Mouse (Mus musculus) lung, postnatal 0 days (tissue): Measurements from ENCODE around the gene Spsb2.

Source experiments
- CTCF ChIP-seq: IDR thresholded peaks from 2 replicates; pipeline ENCODE4 v1.5.1; 2016; ENCODE audit warnings: antibody characterized with exemption, mild to moderate bottlenecking
- EP300 ChIP-seq: IDR thresholded peaks from 2 replicates; pipeline ENCODE4 v1.6.1; 2016; ENCODE audit warnings: antibody characterized with exemption, mild to moderate bottlenecking, control low read depth

GRCm38 (mm10) chr6:124856916-124857839 lies 48.7 kb downstream of the Spsb2 start, which contains the start of gene P3h3:
- TF ChIP-seq CTCF (peak; percentile 76), EP300 (no peak)
